Mouse (Mus musculus): ENCODE data around the gene Shank3.

Gene Shank3

DNA sequence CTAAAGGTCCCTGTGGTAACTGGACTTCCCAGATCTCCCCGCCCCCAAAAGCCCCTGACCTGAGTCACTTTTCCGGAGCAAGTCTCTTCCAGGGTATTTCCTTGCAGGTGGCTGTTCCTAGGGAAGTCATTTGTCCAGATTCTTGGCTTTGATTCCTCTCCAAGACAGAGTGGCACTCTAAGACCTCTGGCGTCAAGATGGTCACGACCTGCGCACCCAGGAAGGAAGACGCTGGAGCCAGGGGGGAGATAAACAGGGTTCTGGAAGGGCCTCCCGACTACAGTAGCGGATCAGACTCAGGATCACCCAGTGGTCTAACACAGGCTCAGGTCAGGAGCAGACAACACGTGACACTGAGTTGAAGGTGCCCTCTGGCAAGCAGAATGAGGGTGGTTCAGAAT is 22.3 kb upstream of the Shank3 start, which contains the start of gene Arsa:
Gene Arsa, minus strand, starts transcription at position 335 of the 401 bp plus-strand sequence.
- DNase-seq (ENCODE audit: low spot score) = no peak

DNA sequence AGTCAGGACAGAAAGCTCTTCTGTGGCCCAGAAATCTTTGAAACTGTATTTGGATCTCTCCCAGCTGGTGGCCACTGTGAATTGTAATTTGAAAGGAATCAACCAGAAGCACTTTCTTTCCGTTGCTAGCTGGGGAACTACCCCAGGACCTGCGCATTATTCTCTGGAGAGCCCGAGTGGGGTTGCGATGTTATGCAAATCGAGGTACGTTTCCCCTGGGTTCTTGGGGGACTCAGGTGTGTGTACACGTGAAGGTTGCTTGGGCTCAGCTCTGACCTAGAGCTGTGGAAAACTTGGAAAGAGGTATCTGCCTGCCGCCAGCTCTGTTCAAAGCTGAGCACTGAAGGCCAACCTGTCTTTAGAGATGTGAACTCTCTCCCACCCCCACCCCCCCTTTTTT is 21.6 kb upstream of the Shank3 start:
- no peak for DNase-seq (ENCODE audit: low spot score)

- no peak for DNase-seq (ENCODE audit: low spot score)
Observed at GRCm38 (mm10) chr15:89478622-89479021, 20.8 kb upstream of the Shank3 start.

GRCm38 (mm10) chr15:89480584-89480983 is 18.8 kb upstream of the Shank3 start:
- no peak for DNase-seq (ENCODE audit: low spot score)

GRCm38 (mm10) chr15:89488182-89488581 is 11.2 kb upstream of the Shank3 start:
- no peak for DNase-seq (ENCODE audit: low spot score)

DNA sequence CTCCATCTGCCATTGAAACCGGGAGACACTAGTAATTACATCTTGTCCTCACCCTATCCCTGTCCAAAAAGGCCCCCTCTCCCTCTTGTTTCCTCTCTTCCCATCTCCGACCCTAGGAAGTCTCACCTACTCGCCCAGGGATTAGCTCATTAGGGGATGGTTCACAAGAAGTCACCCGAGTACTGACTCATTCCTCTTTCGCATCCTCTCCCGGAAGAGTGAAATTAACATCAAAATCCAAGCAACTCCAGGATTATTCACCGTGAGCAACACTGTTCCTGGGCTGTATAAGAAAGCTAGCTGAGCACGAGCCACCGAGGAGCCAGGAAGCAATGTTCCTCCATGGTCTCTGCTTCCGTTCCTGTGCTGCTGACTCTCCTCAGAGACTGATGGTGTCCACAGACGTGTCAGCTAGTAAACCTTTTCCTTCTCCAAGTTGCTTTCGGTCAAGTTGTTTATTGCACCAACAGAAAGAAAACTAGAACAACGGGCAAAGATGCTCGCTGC is 10.8 kb upstream of the Shank3 start:
- no peak for DNase-seq (ENCODE audit: low spot score)

DNA sequence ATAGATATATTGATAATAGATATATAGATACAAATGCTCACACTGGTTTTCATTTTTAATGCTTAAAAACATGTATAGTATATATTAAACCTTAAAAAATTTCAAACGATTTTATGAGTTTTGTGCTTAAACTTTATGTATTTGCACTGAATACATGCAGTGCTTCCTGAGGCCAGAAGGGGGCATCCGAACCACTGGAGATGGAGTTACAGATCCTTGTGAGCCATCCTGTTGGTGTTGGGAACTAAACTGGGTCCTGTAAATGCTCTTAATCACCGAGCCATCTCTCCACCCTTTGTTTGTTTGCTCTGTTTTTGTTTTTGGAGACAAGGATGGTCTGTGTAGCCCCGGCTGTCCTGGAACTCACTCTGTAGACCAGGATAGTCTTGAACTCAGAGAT is 4.5 kb upstream of the Shank3 start:
- no peak for DNase-seq (ENCODE audit: low spot score)

DNA sequence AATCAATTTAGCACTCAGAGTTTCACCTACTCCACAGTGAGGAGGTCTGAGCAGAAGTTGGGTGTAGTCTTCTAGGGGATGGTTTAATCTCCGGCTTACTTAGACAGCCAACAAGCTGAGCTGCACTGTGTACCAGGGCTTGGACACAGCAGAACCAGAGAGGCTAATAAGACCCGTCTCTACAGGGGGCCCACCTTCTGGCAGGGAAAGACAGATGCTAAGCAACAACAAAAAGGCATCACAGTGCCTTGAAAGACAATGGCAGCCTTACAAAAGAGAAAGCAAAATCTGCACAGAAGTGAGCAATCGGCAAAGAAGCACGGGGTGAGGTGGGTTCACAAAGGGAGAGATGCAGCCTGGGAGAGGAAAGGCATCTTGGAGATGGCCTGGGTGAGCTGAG is 3.3 kb upstream of the Shank3 start:
- no peak for DNase-seq (ENCODE audit: low spot score)

DNA sequence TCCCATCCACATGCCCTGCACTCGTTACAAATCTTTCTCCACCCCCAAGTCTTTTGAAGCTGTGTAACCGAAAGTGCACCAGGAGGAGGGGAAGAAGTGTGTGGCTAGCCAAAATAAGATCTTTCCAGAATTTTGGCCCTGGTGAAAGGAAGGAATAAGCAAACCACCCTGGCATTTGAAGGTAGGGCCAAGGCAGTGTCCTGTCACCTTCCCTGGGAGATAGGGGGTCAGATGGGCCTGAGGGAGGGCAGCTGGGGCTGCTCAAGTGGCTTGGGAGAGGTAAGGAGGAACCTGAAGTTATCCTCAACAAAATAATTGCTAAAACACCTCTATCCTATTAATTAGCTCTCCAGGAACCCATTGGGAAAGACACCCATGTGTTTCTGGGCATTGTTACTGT is 2.6 kb upstream of the Shank3 start:
- DNase-seq (ENCODE audit: low spot score) = no peak

- DNase-seq (ENCODE audit: low spot score) = peak; percentile 45
Observed at GRCm38 (mm10) chr15:89497391-89498048, 1.9 kb upstream of the Shank3 start.

DNA sequence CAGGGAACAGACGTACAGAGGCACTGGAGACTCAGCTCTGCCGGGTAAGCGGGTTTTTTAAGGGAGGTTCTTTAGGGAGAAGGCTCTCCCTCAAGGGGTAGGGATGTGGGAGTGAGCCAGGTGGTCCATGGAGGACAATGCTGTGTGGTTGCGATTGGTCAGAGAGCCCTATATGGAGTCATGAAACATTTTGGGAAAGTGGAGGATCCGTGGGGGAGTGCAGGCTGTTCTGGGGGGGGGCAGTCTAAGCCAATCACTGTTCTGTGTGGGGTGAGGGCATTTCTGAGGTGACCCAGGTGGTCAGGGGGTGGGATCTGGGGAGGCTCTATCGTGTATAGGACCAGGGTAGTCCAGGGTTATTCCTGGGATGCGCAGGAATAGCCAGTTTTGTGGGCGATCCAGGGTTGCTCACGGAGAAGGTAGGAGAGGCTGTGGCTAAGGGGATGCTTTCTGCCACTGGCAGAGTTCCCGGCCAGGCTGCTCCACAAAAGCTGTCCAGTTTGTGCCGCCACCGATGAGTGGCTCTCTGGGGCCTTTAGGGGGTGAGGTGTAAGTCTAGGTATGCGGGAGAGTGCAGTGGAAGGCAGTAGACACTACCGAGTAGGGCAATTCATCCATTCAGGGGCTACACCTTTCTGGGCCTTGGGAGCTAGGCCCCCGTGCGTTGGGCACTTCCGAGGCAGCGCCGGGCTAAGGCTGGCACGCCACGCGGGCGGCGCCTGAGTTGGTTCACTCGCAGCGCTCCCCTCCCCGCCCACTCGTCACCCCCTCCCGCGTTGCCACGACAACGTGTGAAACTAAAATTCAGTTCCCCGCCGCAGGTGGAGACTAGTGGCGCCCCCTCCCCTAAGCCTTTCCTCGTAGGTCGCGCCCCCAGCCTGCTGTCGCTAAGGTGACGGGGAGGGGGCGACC is 1.1 kb upstream of the Shank3 start:
- DNase-seq (ENCODE audit: low spot score) = peak; percentile 48

DNA sequence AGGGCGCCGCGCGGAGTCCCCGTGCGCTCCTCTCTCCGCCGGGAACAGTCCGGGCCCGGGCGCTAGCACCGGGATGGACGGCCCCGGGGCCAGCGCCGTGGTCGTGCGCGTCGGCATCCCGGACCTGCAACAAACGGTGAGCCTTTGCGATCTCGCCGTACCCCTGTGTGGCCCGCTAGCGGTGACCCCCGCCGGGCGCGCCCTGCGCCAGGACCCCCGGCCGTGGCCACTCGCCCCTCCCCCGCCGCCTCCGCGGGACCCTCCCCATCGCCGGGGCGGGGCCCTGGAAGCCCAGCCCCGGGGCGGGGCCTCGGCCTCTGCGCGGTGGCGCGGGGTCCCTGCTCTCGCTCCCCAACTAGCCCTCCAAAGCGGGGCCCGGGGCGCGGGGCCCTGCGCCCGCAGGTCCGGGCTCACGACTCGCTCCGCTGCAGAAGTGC is 379 bp downstream of the Shank3 start:
- DNase-seq (ENCODE audit: low spot score) = peak; percentile 89

GRCm38 (mm10) chr15:89500221-89500791 is 883 bp downstream of the Shank3 start:
- peak; percentile 59 for DNase-seq (ENCODE audit: low spot score)

- DNase-seq (ENCODE audit: low spot score) = no peak
Observed at GRCm38 (mm10) chr15:89501321-89501720, 1.9 kb downstream of the Shank3 start.

DNA sequence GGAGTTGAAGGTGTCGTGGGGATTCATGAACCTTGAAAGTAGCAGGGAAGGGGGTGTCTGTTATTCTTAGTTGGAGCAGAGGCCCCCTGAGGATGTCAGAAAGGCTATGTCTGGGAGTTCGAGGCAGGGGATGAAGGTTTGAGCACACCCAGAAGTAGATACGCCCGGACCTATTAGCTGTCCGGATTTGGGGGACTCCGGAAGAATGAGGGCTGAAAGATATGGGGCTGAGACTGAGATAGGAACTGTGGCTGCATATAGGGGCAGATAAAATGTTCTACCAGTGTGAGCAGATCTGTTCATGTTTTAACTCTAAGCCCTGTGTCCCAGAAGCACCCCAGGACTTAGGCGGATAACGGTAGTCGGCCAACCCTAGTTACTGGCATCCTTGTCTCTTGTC is 5.4 kb downstream of the Shank3 start:
- DNase-seq (ENCODE audit: low spot score) = no peak

GRCm38 (mm10) chr15:89507751-89508150 is 8.3 kb downstream of the Shank3 start:
- DNase-seq (ENCODE audit: low spot score) = no peak

DNA sequence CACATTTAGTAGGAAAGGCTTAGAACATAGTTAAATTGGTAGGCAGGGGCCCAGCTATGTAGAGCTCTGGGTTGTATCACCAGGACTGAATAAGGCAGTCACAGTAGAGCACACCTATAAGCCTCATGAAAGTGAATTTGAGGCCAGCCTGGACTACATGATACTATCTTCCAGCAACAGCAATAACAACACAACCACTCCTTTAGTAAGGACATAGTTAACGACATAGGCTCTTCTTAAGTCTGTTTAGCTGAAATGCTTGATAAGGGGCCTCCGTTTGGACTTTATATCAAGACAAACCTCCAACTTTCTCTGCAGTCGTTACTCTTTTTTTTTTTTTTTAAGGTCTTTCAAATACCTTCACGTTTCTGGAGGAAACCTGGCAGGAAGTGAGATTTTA is 13.3 kb downstream of the Shank3 start:
- DNase-seq (ENCODE audit: low spot score) = no peak

DNA sequence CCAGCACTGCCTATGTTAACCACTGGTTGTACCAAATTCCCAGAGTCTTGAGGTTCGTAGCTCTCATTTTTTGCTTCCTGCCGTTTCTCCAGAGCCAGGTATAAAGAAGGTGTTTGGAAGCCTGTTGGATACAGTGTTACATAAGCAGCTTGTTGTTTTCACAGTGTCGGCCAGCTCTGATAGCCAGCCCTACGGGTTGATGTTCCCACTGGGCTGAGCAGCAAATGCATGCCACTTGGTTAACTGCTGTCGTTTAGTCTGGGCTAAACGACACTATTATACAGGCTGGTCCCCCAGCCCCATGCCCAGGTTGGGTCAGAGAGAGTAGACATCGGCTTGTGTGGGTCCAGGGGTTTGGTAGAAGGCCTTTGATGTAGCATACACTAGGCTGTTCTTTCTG is 22.5 kb downstream of the Shank3 start:
- no peak for DNase-seq (ENCODE audit: low spot score)

GRCm38 (mm10) chr15:89522566-89523282 is 23.3 kb downstream of the Shank3 start:
- DNase-seq (ENCODE audit: low spot score) = no peak

DNA sequence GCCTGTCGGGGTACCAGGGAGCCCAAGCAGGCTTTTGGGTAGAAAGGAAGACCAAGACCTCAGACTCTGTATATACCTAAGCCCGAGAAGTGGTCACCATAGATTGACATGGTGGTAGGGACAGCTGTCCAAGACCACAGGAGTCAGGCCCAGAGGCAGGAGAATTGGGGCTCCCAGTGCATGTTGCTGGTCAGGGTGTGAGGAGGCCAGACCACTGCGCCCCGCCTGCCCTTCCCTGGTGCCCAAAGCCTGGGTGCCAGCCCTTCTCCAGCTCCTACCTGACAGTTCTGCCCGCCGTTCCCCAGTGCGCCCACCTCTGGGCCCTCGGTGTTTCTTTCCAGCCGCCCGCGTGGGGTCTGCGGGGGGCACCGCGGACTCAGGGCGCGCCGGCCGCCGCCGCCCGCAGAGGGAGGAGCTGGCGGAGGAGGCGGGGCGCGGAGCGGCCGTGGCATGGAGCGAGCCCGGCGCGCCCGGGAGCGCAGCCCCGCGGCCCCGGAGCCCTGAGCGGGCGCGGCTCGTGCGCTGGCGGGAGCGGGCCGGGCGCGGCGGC is 23.9 kb downstream of the Shank3 start:
- peak; percentile 18 for DNase-seq (ENCODE audit: low spot score)

DNA sequence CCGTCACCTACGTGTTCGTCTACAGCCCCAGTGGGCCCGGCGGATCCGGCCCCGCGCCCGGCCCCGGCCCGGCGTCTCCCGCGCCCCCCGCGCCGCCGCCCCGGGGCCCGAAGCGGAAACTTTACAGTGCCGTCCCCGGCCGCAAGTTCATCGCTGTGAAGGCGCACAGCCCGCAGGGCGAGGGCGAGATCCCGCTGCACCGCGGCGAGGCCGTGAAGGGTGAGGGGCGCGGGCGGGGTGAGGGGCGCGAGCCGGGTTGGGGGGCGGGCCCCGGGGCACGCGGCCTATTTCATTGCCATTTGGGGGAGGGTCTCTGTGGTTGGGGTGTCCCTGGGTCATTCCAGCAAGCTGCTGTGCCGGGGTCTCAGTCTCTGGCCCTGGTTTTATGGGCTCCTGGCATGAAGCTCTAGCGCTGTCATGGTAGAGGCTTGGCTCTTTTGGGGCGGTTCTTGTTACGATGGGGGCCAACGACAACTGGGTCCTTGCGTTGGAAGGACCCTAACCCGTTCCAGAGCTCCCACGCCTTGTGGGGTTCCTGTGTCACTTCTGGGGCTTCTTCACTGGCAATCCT is 24.7 kb downstream of the Shank3 start:
- DNase-seq (ENCODE audit: low spot score) = no peak

All from embryo, embryonic 10.5 days (tissue).